Mouse (Mus musculus): ENCODE data around the gene Rasgrp3. TPM values are rescaled to one million over a fixed set of nuclear protein-coding genes. Genes with fewer than 3 reads are reported as not detected.

Gene Rasgrp3
- polyA plus RNA-seq, 1 experiment from 2014 or later: 5.2 TPM

GRCm38 (mm10) chr17:75534314-75535020 lies 98.8 kb downstream of the Rasgrp3 start:
- TF ChIP-seq EP300 (optimal IDR thresholded peaks at IDR 0.05) (no peak), CTCF (IDR thresholded peaks at IDR 0.05; ENCODE audit: low read depth) (no peak)

DNA sequence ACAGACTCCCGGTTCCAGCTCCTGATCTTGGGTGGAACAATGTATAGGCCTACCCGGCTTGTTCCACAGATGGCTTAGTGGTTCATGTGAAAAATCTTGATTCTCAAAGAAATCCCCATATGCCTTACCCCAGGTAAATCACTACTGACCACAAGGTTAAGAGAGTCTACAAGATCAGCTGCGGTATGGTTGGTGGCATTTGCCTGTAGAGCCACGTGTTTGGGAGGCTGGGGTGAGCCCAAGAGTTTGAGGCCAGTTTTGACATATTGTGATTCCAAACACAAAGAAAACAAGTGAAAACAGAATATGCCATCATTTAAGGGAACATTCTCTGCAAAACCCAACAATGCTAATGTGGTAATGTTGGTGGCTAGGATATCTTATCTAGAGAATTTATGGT lies 99.9 kb downstream of the Rasgrp3 start:
- 87% methylated on average over 4 of the region's 4 CpGs for WGBS
- TF ChIP-seq CTCF (IDR thresholded peaks at IDR 0.05; ENCODE audit: low read depth) (no peak), EP300 (optimal IDR thresholded peaks at IDR 0.05) (no peak)
- Histone ChIP-seq H3K4me2 (replicated peaks; ENCODE audit: low read depth) (no peak overlapping the region), H3K9me3 (ENCODE audit: control insufficient read depth, low read length) (no peaks in the 10 kb centered on the region), H3K27me3 (ENCODE audit: control insufficient read depth, insufficient read depth, low read length) (no peaks in the 10 kb centered on the region), H3K4me3 (ENCODE audit: low read depth, low read length) (no peak overlapping the region), H3K4me1 (replicated peaks; ENCODE audit: control insufficient read depth, insufficient read depth) (no peaks in the 10 kb centered on the region), H3K36me3 (ENCODE audit: control insufficient read depth, insufficient read depth, low read length) (peaks cover 3% of the 10 kb centered on the region; the same call in 1 of the 2 replicates), H3K27ac (replicated peaks) (no peak overlapping the region), H3K9ac (ENCODE audit: low read length) (no peak overlapping the region)
- DNase-seq (ENCODE audit: low spot score) (no peak), ATAC-seq (ENCODE audit: low FRiP score, low TSS enrichment) (no peak)

More at GRCm38 (mm10) chr17:75534314-75535020, 98.8 kb downstream of the Rasgrp3 start:
- no peak for DNase-seq (ENCODE audit: low spot score)
- Histone ChIP-seq H3K4me1 (replicated peaks; ENCODE audit: control insufficient read depth, insufficient read depth) (no peaks in the 10 kb centered on the region), H3K9me3 (ENCODE audit: control insufficient read depth, low read length) (no peaks in the 10 kb centered on the region), H3K4me2 (replicated peaks; ENCODE audit: low read depth) (no peak overlapping the region), H3K27ac (replicated peaks) (no peak overlapping the region), H3K36me3 (ENCODE audit: control insufficient read depth, insufficient read depth, low read length) (peaks cover 3% of the 10 kb centered on the region; the same call in 1 of the 2 replicates), H3K27me3 (ENCODE audit: control insufficient read depth, insufficient read depth, low read length) (no peaks in the 10 kb centered on the region), H3K9ac (ENCODE audit: low read length) (no peak overlapping the region), H3K4me3 (ENCODE audit: low read depth, low read length) (no peak overlapping the region)
- no peak for ATAC-seq (ENCODE audit: low FRiP score, low TSS enrichment)
- WGBS: 62% methylated on average over 12 of the region's 12 CpGs

- no peak overlapping the region for H3K4me3 ChIP-seq (ENCODE audit: low read depth, low read length)
- ATAC-seq (ENCODE audit: low FRiP score, low TSS enrichment): peak; percentile 78
- H3K4me1 ChIP-seq (replicated peaks; ENCODE audit: control insufficient read depth, insufficient read depth): no peaks in the 10 kb centered on the region
- H3K9me3 ChIP-seq (ENCODE audit: control insufficient read depth, low read length): no peaks in the 10 kb centered on the region
- H3K27me3 ChIP-seq (ENCODE audit: control insufficient read depth, insufficient read depth, low read length): no peaks in the 10 kb centered on the region
- DNase-seq (ENCODE audit: low spot score): peak; percentile 48
- no peak overlapping the region for H3K4me2 ChIP-seq (replicated peaks; ENCODE audit: low read depth)
- WGBS: 25% methylated on average over 6 of the region's 6 CpGs
- H3K27ac ChIP-seq (replicated peaks): no peak overlapping the region
- no peak overlapping the region for H3K9ac ChIP-seq (ENCODE audit: low read length)
- peaks cover 3% of the 10 kb centered on the region; the same call in 1 of the 2 replicates for H3K36me3 ChIP-seq (ENCODE audit: control insufficient read depth, insufficient read depth, low read length)
- TF ChIP-seq CTCF (IDR thresholded peaks at IDR 0.05; ENCODE audit: low read depth): peak; percentile 92
- TF ChIP-seq EP300 (optimal IDR thresholded peaks at IDR 0.05): no peak
These were observed 100.8 kb downstream of the Rasgrp3 start for GRCm38 (mm10) chr17:75536396-75537049.

DNA sequence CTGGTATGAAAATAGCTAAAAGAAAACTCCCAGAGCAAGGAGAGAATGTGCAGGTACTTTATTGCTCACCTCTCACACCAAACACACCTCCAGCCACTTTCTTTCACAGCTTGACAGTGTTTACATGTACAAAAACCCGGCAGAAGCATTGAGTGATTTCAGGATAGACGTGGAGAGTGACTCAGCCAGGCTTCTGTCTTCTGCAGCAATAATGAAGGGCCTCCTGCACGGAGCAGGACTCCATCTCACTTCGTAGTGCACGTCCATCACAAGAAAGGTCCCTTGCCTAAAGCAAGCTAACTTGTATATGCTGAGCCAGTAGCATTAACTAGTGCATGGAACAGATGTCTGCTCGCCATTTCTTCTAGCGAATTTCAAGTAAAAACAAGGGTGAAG lies 101.4 kb downstream of the Rasgrp3 start:
- ATAC-seq (ENCODE audit: low FRiP score, low TSS enrichment): no peak
- H3K4me1 ChIP-seq (replicated peaks; ENCODE audit: control insufficient read depth, insufficient read depth): no peaks in the 10 kb centered on the region
- 59% methylated on average over 7 of the region's 7 CpGs for WGBS
- peaks cover 3% of the 10 kb centered on the region; the same call in 1 of the 2 replicates for H3K36me3 ChIP-seq (ENCODE audit: control insufficient read depth, insufficient read depth, low read length)
- H3K4me2 ChIP-seq (replicated peaks; ENCODE audit: low read depth): no peak overlapping the region
- no peak overlapping the region for H3K27ac ChIP-seq (replicated peaks)
- no peak for DNase-seq (ENCODE audit: low spot score)
- TF ChIP-seq EP300 (optimal IDR thresholded peaks at IDR 0.05): no peak
- TF ChIP-seq CTCF (IDR thresholded peaks at IDR 0.05; ENCODE audit: low read depth): no peak
- no peak overlapping the region for H3K4me3 ChIP-seq (ENCODE audit: low read depth, low read length)
- H3K9ac ChIP-seq (ENCODE audit: low read length): no peak overlapping the region
- H3K27me3 ChIP-seq (ENCODE audit: control insufficient read depth, insufficient read depth, low read length): no peaks in the 10 kb centered on the region
- H3K9me3 ChIP-seq (ENCODE audit: control insufficient read depth, low read length): no peaks in the 10 kb centered on the region

DNA sequence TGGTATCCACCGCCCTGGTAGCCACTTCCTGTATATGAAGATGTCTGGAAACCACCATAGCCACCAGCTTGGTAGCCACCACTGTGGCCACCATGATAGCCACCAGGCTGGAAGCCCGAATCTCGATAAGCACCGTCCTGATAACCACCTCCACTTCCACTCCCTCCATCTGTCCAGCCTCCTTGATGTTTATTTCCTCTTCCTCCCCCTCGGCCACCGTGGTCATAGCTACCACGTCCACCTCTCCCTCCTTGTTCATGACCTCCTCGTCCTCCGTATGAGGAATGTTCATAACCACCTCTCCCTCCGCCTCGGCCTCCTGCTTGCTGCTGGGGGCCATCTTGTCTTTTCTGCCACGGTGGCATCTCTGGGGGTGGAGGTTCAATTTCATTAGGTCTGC lies 102.7 kb downstream of the Rasgrp3 start:
- Histone ChIP-seq H3K9me3 (ENCODE audit: control insufficient read depth, low read length) (no peaks in the 10 kb centered on the region), H3K4me3 (ENCODE audit: low read depth, low read length) (no peak overlapping the region), H3K27ac (replicated peaks) (0 out of 2 replicates have a peak overlapping the region, but pooled peaks have one; percentile 40), H3K27me3 (ENCODE audit: control insufficient read depth, insufficient read depth, low read length) (no peaks in the 10 kb centered on the region), H3K36me3 (ENCODE audit: control insufficient read depth, insufficient read depth, low read length) (peaks cover 3% of the 10 kb centered on the region; the same call in 1 of the 2 replicates), H3K4me1 (replicated peaks; ENCODE audit: control insufficient read depth, insufficient read depth) (no peaks in the 10 kb centered on the region), H3K4me2 (replicated peaks; ENCODE audit: low read depth) (no peak overlapping the region), H3K9ac (ENCODE audit: low read length) (no peak overlapping the region)
- no peak for DNase-seq (ENCODE audit: low spot score)
- TF ChIP-seq EP300 (optimal IDR thresholded peaks at IDR 0.05): no peak
- 60% methylated on average over 12 of the region's 12 CpGs for WGBS
- ATAC-seq (ENCODE audit: low FRiP score, low TSS enrichment): no peak

GRCm38 (mm10) chr17:75539130-75539529 lies 103.4 kb downstream of the Rasgrp3 start:
- TF ChIP-seq EP300 (optimal IDR thresholded peaks at IDR 0.05) (no peak), CTCF (IDR thresholded peaks at IDR 0.05; ENCODE audit: low read depth) (no peak)
- Histone ChIP-seq H3K4me3 (ENCODE audit: low read depth, low read length) (no peak overlapping the region), H3K27ac (replicated peaks) (0 out of 2 replicates have a peak overlapping the region, but pooled peaks have one; percentile 30), H3K36me3 (ENCODE audit: control insufficient read depth, insufficient read depth, low read length) (peaks cover 3% of the 10 kb centered on the region; the same call in 1 of the 2 replicates), H3K4me2 (replicated peaks; ENCODE audit: low read depth) (no peak overlapping the region), H3K9me3 (ENCODE audit: control insufficient read depth, low read length) (no peaks in the 10 kb centered on the region), H3K27me3 (ENCODE audit: control insufficient read depth, insufficient read depth, low read length) (no peaks in the 10 kb centered on the region), H3K9ac (ENCODE audit: low read length) (no peak overlapping the region), H3K4me1 (replicated peaks; ENCODE audit: control insufficient read depth, insufficient read depth) (no peaks in the 10 kb centered on the region)
- 38% methylated on average over 6 of the region's 6 CpGs for WGBS
- ATAC-seq (ENCODE audit: low FRiP score, low TSS enrichment) (peak; percentile 85), DNase-seq (ENCODE audit: low spot score) (peak; percentile 70)
